ENCODE assay signal across 9 mouse cellular contexts in genomic region chr2:18778220-18778619, GRCm38 (mm10).
A peak's percentile ranks its signal among the peaks of the same experiment; 100 is the strongest.
DNase-seq lines count a peak whose midpoint lies in the region; ATAC-seq lines count a peak whose summit lies in the region.
"Had no signal": no experiment of that assay in that cellular context is flagged by ENCODE, and none has a peak within 500 bp of the region (broad histone marks: within the 10 kb centered on the region; RNA-seq: fewer than 3 reads in every experiment).

No protein-coding gene starts in this region.

- no peaks in the 10 kb centered on the region for H3K9me3 ChIP-seq in heart, embryonic 11.5 days (replicated peaks; ENCODE audit: control insufficient read depth, low read length)
- H3K9me3 ChIP-seq in limb, embryonic 11.5 days (ENCODE audit: control insufficient read depth, low read length): no peaks in the 10 kb centered on the region
- no peaks in the 10 kb centered on the region for H3K9me3 ChIP-seq in neural tube, embryonic 14.5 days (ENCODE audit: control insufficient read depth, low read length)

- H3K4me1 ChIP-seq in heart, embryonic 11.5 days (ENCODE audit: control insufficient read depth, insufficient read depth, low read length): peaks cover 8% of the 10 kb centered on the region
- peaks cover 8% of the 10 kb centered on the region for H3K4me1 ChIP-seq in limb, embryonic 11.5 days (ENCODE audit: control insufficient read depth, insufficient read depth, low read length)
- peaks cover 7% of the 10 kb centered on the region; the same call in 1 of the 2 replicates for H3K4me1 ChIP-seq in neural tube, embryonic 14.5 days (ENCODE audit: control insufficient read depth, insufficient read depth, low read length)

- H3K27ac ChIP-seq in heart, embryonic 11.5 days (ENCODE audit: low read depth, low read length): no peak overlapping the region
- no peak overlapping the region for H3K27ac ChIP-seq in limb, embryonic 11.5 days (replicated peaks; ENCODE audit: low read depth, low read length)
- no peak overlapping the region for H3K27ac ChIP-seq in neural tube, embryonic 14.5 days (ENCODE audit: low read depth, low read length)

- H3K27me3 ChIP-seq in heart, embryonic 11.5 days (ENCODE audit: control insufficient read depth, insufficient read depth, low read length): no peaks in the 10 kb centered on the region
- H3K27me3 ChIP-seq in limb, embryonic 11.5 days (ENCODE audit: control insufficient read depth, insufficient read depth, low read length): peaks cover 15% of the 10 kb centered on the region
- no peaks in the 10 kb centered on the region for H3K27me3 ChIP-seq in neural tube, embryonic 14.5 days (ENCODE audit: control insufficient read depth, insufficient read depth, low read length)
- H3K27me3 ChIP-seq: CH12.LX had no signal

- intact Hi-C loops in heart, postnatal 25 days (cut with DNase I): no loop called here
- intact Hi-C loops in heart, postnatal 36 days (cut with DNase I): no loop called here

- no peak overlapping the region for H3K4me3 ChIP-seq in heart, embryonic 11.5 days (ENCODE audit: low read depth, low read length)
- H3K4me3 ChIP-seq in limb, embryonic 11.5 days (ENCODE audit: low read depth, low read length): no peak overlapping the region
- H3K4me3 ChIP-seq in neural tube, embryonic 14.5 days (ENCODE audit: low read depth, low read length): no peak overlapping the region

- DNase-seq in heart, postnatal 25 days (ENCODE audit: low spot score): no peak
- peak; percentile 80 for DNase-seq in embryo, embryonic 10.5 days (ENCODE audit: low spot score)
- DNase-seq in heart, postnatal 36 days: peak; percentile 22 to 34
- DNase-seq in limb, embryonic 11.5 days (ENCODE audit: low spot score): peak; percentile 85
- no peak for DNase-seq in spleen, postnatal 14 days (ENCODE audit: low spot score in 2 of 2)

- no peaks in the 10 kb centered on the region for H3K36me3 ChIP-seq in heart, embryonic 11.5 days (ENCODE audit: control insufficient read depth, insufficient read depth, low read length)
- no peaks in the 10 kb centered on the region for H3K36me3 ChIP-seq in limb, embryonic 11.5 days (ENCODE audit: control insufficient read depth, insufficient read depth, low read length)
- no peaks in the 10 kb centered on the region for H3K36me3 ChIP-seq in neural tube, embryonic 14.5 days (ENCODE audit: control insufficient read depth, insufficient read depth, low read length)

- peak overlapping the region; percentile 19; the same call in 1 of the 2 replicates for H3K4me2 ChIP-seq in heart, embryonic 11.5 days
- H3K4me2 ChIP-seq in limb, embryonic 11.5 days (ENCODE audit: low read depth, severe bottlenecking): no peak overlapping the region
- H3K4me2 ChIP-seq in neural tube, embryonic 14.5 days (ENCODE audit: low read depth, low read length): 0 out of 2 replicates have a peak overlapping the region, but pooled peaks have one; percentile 14

- no peak overlapping the region for H3K9ac ChIP-seq in heart, embryonic 11.5 days (ENCODE audit: low read depth, low read length)
- H3K9ac ChIP-seq in limb, embryonic 11.5 days (ENCODE audit: low read length): no peak overlapping the region
- no peak overlapping the region for H3K9ac ChIP-seq in neural tube, embryonic 14.5 days (replicated peaks; ENCODE audit: low read depth, low read length)

- WGBS in heart, embryonic 11.5 days (ENCODE audit: insufficient replicate concordance): 13% methylated on average over 9 of the region's 9 CpGs
- WGBS in limb, embryonic 11.5 days: 10% methylated on average over 9 of the region's 9 CpGs
- WGBS in neural tube, embryonic 14.5 days: 15% methylated on average over 9 of the region's 9 CpGs

- ATAC-seq in heart, embryonic 11.5 days (replicated peaks; ENCODE audit: insufficient number of reproducible peaks, low FRiP score, low TSS enrichment): no peak
- ATAC-seq in limb, embryonic 11.5 days (ENCODE audit: insufficient number of reproducible peaks, low FRiP score, low TSS enrichment, low read depth): 0 out of 2 replicates have a peak, but pooled peaks have one; percentile 47
- ATAC-seq in neural tube, embryonic 14.5 days (ENCODE audit: low read depth): peak; percentile 73
- no peak for ATAC-seq in megakaryocyte progenitor cell, adult 5-6 weeks (replicated peaks; ENCODE audit: poor library complexity)

Comparison
In these comparisons a context has a peak if more than half of its experiments do, and no peak if none do; other contexts are left out.
1. DNase-seq: peak in embryo, embryonic 10.5 days (single experiment), heart, postnatal 36 days (2 of 2) and limb, embryonic 11.5 days (single experiment); none in heart, postnatal 25 days (single experiment) and spleen, postnatal 14 days (0 of 2).
2. ATAC-seq: peak in limb, embryonic 11.5 days (single experiment) and neural tube, embryonic 14.5 days (single experiment); none in heart, embryonic 11.5 days (single experiment) and megakaryocyte progenitor cell, adult 5-6 weeks (single experiment).